Mouse (Mus musculus) limb, embryonic 12.5 days (tissue): ENCODE measurements around the gene Mdga2. TPM values are rescaled to one million over a fixed set of nuclear protein-coding genes. Genes with fewer than 3 reads are reported as not detected.

ENCODE experiments used
- ATAC-seq: fragments of 200-750 bp; cut with Nextera tagmentation; 2 replicates; pipeline ENCODE4 v1.8.0; 2017; ENCODE audit warnings: low read depth, moderate TSS enrichment; ENCODE audit not compliant: insufficient number of reproducible peaks, insufficient read depth, low FRiP score, low TSS enrichment
- H3K27ac ChIP-seq: fragments of 300-500 bp; sonication (generic); 2 replicates; pipeline ENCODE4 v1.5.1; 2016; ENCODE audit warnings: mild to moderate bottlenecking, moderate library complexity
- H3K27me3 ChIP-seq: fragments of 300-500 bp; sonication (generic); 2 replicates; pipeline ENCODE4 v1.6.1; 2016; ENCODE audit warnings: mild to moderate bottlenecking, moderate library complexity
- H3K36me3 ChIP-seq: fragments of 300-500 bp; sonication (generic); 2 replicates; pipeline ENCODE4 v1.6.1; 2016; ENCODE audit warnings: mild to moderate bottlenecking, moderate library complexity
- H3K4me1 ChIP-seq: fragments of 300-500 bp; sonication (generic); replicated peaks from 2 replicates; pipeline ENCODE4 v1.6.1; 2016
- H3K4me2 ChIP-seq: fragments of 300-500 bp; sonication (generic); 2 replicates; pipeline ENCODE4 v1.6.1; 2016; ENCODE audit warnings: mild to moderate bottlenecking, moderate library complexity
- H3K4me3 ChIP-seq: fragments of 300-500 bp; sonication (generic); replicated peaks from 2 replicates; pipeline ENCODE4 v1.5.1; 2016; ENCODE audit warnings: mild to moderate bottlenecking
- H3K9ac ChIP-seq: fragments of 300-500 bp; sonication (generic); replicated peaks from 2 replicates; pipeline ENCODE4 v1.6.1; 2016; ENCODE audit warnings: mild to moderate bottlenecking, moderate library complexity
- H3K9me3 ChIP-seq: fragments of 300-500 bp; sonication (generic); 2 replicates; pipeline ENCODE4 v1.6.1; 2016; ENCODE audit warnings: mild to moderate bottlenecking, moderate library complexity
- WGBS: fragments of 180-500 bp; shearing (Covaris S2); methylation state at CpG from one replicate; pipeline ENCODE4 v1.1.7; 2016; 5-methylcytosine and 5-hydroxymethylcytosine counted together
- polyA plus RNA-seq: library from polyadenylated mRNA; unstranded; fragments of >200 nt; fragmentation: Nextera tagmentation; extraction: Ambion mirVana; gene quantifications from 2 replicates; pipeline ENCODE4 v1.2.1, GENCODE M21; 2016

Gene Mdga2
- polyA plus RNA-seq, result 1.2 and 1.3 TPM in 2 replicates

DNA sequence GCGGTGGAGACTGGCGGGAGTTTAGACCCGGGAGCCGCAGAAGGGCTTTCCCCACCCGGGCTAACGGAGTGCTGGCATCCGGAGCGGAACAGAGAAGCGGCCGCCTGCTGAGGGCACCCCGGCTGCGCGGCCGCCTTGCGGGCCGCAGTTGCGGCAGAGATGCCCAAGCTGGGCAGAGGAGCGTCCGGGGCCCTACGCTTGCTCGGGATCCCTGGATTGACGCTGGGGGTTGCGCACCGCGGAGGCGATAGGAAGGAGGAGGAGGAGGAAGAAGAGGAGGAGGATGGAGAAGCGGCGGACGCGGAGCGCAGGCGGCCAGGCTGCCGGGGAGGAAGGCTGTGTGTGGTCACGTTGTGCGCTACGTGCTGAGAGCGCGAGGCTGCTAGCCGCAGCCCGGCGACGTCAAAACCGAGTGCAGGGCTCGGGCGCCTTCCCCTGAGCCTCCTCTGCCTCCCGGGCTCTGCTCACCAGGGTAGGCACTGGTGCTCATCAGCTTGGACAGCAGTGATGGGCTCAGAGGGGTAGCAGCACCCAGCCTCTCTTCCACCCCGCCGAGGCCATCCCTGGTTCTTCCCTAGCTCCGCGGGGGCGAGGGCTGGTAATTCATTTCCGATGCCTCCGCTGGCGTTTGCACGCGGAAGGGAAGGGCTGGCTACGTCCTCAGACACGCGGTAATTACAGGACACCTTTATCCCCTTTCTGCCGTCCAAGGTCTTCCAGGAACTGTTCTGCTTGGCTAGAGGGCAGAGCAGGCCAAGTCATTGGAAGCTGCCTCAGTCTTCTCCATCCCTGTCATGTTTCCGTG is at the start of gene Mdga2:
TSS of gene Mdga2 (minus strand) at position 329 of the 805 bp plus-strand sequence.
- Histone ChIP-seq H3K4me2 (peak within 1 kb of the TSS; percentile 98), H3K4me3 (peak within 1 kb of the TSS; percentile 61), H3K4me1 (peaks cover 19% of the 10 kb centered on the region), H3K27ac (no peak within 1 kb of the TSS), H3K9ac (peak within 1 kb of the TSS; percentile 57), H3K27me3 (peaks cover 56% of the 10 kb centered on the region), H3K36me3 (no peaks in the 10 kb centered on the region), H3K9me3 (no peaks in the 10 kb centered on the region)
- under 1% methylated on average over 56 of the region's 61 CpGs for WGBS
- peak; percentile 48; the same call in 1 of the 2 replicates for ATAC-seq

DNA sequence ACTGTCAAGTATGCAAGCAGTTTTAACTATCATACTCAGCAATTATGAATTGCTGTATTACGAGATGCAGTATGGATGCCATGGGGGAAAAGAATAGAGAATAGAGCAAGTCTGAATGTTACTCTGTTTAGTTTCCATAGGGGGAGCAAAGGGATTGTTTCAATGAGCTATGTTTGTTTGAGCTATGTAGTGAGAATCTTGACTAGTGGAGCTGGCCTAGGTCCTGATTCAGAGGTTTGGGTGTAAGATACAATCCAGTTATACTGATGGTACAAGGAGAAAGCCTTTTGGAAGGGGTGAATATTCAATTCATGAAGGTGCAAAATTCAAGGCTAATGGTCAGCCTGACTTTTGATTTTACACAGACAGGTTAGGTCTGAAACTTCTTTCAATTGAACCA is 45.1 kb upstream of the Mdga2 start:
- Histone ChIP-seq H3K4me3 (no peak overlapping the region), H3K9ac (no peak overlapping the region)
- 86% methylated on average over 1 of the region's 1 CpGs for WGBS

DNA sequence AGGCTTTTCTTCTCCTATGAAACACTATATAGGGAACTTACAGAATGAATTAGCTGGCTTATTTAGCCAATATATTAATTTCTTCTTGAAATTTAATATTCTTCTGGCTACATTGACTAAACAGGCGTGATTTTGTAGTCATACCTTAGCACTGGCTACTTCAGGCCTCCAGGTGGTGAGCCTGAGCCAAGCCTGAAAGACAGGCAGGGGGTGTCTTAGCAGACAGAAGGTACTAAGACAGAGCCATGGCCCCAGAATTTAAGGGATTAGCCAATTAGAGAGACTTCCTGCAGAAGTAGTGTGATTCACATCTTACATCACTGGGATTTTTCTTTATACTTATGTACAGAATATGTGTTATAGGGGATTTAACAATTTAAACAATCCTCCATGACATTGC is 1.2 kb upstream of the Mdga2 start:
- 30% methylated on average over 1 of the region's 1 CpGs for WGBS
- ATAC-seq, result no peak
- Histone ChIP-seq H3K9ac (no peak overlapping the region), H3K9me3 (no peaks in the 10 kb centered on the region), H3K4me3 (no peak overlapping the region), H3K36me3 (no peaks in the 10 kb centered on the region), H3K4me1 (peaks cover 19% of the 10 kb centered on the region), H3K27me3 (peaks cover 56% of the 10 kb centered on the region), H3K4me2 (no peak overlapping the region), H3K27ac (no peak overlapping the region)

More for the DNA sequence above, 45.1 kb upstream of the Mdga2 start:
- no peak overlapping the region for H3K27ac ChIP-seq
- H3K36me3 ChIP-seq, result no peaks in the 10 kb centered on the region
- no peak for ATAC-seq
- no peak overlapping the region for H3K4me2 ChIP-seq
- H3K4me1 ChIP-seq, result no peaks in the 10 kb centered on the region
- no peaks in the 10 kb centered on the region for H3K9me3 ChIP-seq
- no peaks in the 10 kb centered on the region for H3K27me3 ChIP-seq

DNA sequence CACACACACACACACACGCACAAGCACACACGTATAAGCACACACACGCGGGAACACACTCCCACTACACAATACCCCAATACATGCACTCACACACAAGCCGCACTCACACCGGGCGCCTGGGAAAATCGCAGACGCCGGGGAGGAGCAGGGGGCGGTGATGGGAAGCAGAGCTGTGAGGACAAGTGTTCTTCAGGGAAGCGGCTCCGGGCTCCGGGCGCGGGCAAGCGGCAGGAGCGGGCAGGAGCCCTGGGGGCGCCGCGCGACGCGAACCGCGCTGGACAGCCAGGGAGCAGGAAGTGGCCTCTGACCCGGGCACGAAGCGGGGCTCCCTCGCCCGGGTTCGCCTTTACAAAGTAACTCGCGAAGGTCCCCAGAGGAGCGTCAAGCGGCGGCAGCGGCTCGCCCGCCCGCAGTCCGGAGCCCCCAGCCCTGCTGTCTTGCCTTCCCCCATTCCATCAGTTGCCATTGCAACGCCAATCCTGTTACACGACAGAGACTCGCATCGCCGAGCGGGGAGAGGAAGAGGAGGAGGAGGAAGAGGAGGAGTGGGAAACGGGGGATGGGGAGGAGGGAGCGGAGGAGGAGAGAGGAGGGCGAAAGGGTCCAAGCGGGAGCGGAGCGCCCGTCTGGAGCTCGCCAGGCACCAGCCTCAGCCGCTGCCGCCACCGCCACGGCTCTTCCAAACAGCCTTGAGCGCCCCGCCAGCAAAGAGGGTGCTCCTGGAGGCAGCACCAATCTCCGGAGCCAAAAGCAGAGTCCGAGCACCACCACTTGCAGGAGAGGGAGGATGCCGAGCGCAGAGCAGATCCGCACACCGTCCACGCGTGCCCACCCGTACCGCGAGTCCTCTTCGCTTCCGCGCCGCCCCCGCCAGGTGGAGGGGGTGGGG is 774 bp downstream of the Mdga2 start:
- Histone ChIP-seq H3K4me3 (peak overlapping the region; percentile 61), H3K36me3 (no peaks in the 10 kb centered on the region), H3K9ac (peak overlapping the region; percentile 57), H3K4me1 (peaks cover 19% of the 10 kb centered on the region), H3K4me2 (peak overlapping the region; percentile 98), H3K27ac (no peak overlapping the region), H3K9me3 (no peaks in the 10 kb centered on the region), H3K27me3 (peaks cover 56% of the 10 kb centered on the region)
- peak; percentile 63 for ATAC-seq
- under 1% methylated on average over 77 of the region's 78 CpGs for WGBS

DNA sequence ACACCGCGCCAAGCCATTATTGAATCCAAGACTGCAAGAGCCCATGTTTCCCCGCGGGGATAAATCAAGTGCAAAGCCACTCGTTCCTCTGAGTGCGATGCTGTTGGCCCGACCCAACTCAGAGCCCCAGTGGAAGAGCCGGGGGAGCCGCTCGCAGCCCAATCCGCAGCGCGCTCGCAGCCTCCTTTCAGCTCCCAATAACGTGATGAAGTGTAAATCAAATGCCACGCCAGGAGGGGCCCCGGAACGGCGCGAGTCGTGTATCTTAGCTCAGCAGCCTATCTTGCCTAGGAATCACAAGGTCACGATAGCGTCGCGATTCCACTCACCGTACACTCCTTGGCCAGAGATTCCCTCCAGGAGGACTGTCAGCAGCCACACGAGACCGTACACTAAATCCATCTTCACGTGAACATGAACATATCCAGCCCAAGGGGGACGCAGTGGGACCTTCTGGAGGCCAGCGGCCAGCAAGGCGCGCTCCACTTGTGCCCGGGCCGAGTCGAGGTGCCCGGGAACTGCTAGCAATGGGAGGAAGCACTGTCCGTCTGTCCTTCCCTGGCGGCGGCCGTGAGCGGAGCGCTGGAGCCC is 1.6 kb downstream of the Mdga2 start:
- no peaks in the 10 kb centered on the region for H3K9me3 ChIP-seq
- H3K9ac ChIP-seq, result 0 out of 2 replicates have a peak overlapping the region, but pooled peaks have one; percentile 46
- peaks cover 56% of the 10 kb centered on the region for H3K27me3 ChIP-seq
- H3K36me3 ChIP-seq, result no peaks in the 10 kb centered on the region
- no peak for ATAC-seq
- peaks cover 19% of the 10 kb centered on the region for H3K4me1 ChIP-seq
- under 1% methylated on average over 41 of the region's 43 CpGs for WGBS
- H3K27ac ChIP-seq, result no peak overlapping the region
- peak overlapping the region; percentile 61 for H3K4me3 ChIP-seq
- peak overlapping the region; percentile 98 for H3K4me2 ChIP-seq

DNA sequence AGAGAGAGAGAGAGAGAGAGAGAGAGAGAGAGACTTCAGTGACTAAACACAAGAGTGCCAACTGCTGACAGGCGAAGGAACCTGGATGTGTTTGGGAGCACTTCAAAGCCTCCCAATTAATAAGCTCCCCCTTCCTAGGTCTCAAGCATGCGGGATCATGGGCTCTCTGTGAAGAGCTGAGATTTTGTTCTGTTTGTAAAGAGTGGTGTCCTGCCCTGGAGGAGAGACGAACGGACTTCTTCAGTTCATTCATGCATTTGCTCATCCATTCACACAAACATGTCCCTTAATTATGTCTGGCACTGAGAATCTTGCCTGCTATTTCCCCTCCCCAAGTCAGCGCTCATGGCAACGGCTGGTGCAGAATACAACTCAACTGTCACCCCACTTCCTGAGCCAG is 2.3 kb downstream of the Mdga2 start:
- Histone ChIP-seq H3K36me3 (no peaks in the 10 kb centered on the region), H3K27me3 (peaks cover 51% of the 10 kb centered on the region), H3K4me2 (peak overlapping the region; percentile 98; the same call in 1 of the 2 replicates), H3K4me3 (peak overlapping the region; percentile 61), H3K4me1 (peaks cover 19% of the 10 kb centered on the region), H3K9me3 (no peaks in the 10 kb centered on the region), H3K27ac (no peak overlapping the region), H3K9ac (no peak overlapping the region)
- 3% methylated on average over 6 of the region's 6 CpGs for WGBS
- ATAC-seq, result no peak

DNA sequence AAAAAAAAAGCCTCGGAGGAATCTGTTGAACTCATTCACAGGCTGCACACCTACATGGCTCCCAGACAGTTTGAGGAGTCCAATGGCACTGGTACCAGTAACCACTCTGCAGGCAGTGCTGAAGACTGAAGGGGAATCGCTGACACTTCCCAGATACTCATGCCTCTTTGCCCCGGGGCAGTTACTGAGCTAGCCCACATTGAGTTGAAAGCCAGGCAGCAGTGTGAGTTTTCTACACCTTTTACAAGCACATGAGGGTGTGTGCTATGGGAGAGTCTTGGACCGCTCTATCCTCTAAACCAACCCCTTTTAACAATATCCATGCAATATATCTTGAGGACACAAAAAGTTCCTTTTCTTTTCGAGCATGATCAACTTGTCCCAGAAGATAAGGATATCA is 2.8 kb downstream of the Mdga2 start:
- Histone ChIP-seq H3K9me3 (no peaks in the 10 kb centered on the region), H3K4me3 (no peak overlapping the region; the same call in 1 of the 2 replicates), H3K9ac (no peak overlapping the region), H3K36me3 (no peaks in the 10 kb centered on the region), H3K4me1 (peaks cover 19% of the 10 kb centered on the region), H3K27ac (no peak overlapping the region), H3K27me3 (peaks cover 48% of the 10 kb centered on the region), H3K4me2 (no peak overlapping the region)
- no peak for ATAC-seq
- WGBS, result 25% methylated on average over 5 of the region's 5 CpGs

DNA sequence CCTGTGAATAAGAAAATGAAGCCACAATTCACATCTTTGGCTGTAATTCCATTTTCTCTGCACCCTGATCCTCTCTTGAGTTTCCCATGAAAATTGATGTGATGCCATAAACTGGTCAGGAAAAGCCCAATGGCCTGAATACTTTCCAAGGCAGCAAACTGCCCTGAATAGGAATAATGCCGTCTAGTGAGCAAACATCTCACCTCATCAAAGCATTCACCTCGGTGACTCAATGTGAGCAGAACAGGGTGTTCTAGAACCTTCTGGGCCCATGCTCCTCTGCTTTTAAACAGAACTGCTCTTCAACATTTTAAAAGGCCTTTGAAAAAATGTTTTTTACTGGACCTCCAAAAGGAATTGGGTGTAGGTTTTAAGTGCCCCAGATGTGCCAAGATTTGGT is 9.5 kb downstream of the Mdga2 start:
- H3K4me3 ChIP-seq, result no peak overlapping the region
- H3K4me2 ChIP-seq, result no peak overlapping the region
- WGBS, result 65% methylated on average over 2 of the region's 2 CpGs
- H3K27ac ChIP-seq, result no peak overlapping the region
- no peak for ATAC-seq
- H3K36me3 ChIP-seq, result no peaks in the 10 kb centered on the region
- no peaks in the 10 kb centered on the region for H3K9me3 ChIP-seq
- no peaks in the 10 kb centered on the region for H3K4me1 ChIP-seq
- no peaks in the 10 kb centered on the region for H3K27me3 ChIP-seq
- H3K9ac ChIP-seq, result no peak overlapping the region

DNA sequence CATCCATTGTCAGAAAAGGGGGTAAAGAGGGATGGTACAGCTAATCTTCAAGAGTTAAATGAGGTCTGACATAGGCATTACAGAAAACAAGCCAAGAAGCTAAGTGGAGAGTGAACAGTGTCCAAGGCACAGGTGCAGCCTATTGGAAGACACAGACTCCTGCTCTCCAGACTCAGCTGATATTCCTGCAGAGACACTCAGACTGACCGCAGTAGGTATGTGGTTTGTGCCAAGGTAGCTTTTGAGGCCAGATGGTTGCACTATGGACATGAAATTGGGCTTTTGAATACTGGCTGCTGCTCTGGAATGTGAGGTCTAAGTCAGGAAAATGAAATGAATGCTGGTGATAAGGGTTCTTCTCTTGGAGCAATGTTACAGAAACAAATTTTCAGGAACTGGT is 44.2 kb downstream of the Mdga2 start:
- Histone ChIP-seq H3K4me3 (no peak overlapping the region), H3K27ac (no peak overlapping the region), H3K9ac (no peak overlapping the region), H3K9me3 (no peaks in the 10 kb centered on the region), H3K4me2 (no peak overlapping the region), H3K36me3 (no peaks in the 10 kb centered on the region), H3K27me3 (no peaks in the 10 kb centered on the region), H3K4me1 (no peaks in the 10 kb centered on the region)
- WGBS, result 83% methylated on average over 1 of the region's 1 CpGs
- ATAC-seq, result no peak

DNA sequence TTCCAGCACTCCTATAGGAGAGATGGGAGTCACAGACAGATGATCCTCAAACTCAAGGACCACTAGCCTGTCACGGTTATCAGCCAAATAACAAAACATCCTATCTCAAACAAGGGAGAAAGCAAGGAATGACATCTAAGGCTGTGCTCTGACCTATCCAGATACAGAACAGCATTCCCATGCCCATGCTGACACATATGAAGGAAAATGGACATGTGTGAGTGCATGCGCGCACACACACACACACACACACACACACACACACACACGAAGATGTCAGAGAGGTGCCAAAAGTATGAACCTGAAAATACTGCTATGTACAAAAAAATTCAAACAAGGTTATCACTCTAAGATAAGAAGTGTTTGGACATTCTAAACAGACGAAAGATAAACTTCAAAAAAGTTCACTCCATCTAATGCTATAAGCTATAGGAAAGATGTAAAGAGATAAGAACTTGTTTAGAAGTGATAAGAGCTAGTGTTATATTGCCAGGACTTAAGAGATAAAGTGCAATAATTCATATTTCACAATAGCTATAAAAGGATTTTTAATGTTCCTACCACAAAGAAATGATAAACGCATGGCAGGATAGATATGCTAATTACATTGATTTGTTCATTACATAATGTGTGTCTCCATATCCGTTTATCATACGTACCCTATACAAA is 65.6 kb downstream of the Mdga2 start:
- H3K4me3 ChIP-seq, result no peak overlapping the region
- 89% methylated on average over 8 of the region's 8 CpGs for WGBS
- H3K27me3 ChIP-seq, result no peaks in the 10 kb centered on the region
- H3K4me2 ChIP-seq, result no peak overlapping the region
- H3K9ac ChIP-seq, result no peak overlapping the region
- H3K4me1 ChIP-seq, result no peaks in the 10 kb centered on the region
- no peaks in the 10 kb centered on the region for H3K36me3 ChIP-seq
- H3K27ac ChIP-seq, result no peak overlapping the region
- H3K9me3 ChIP-seq, result no peaks in the 10 kb centered on the region
- ATAC-seq, result no peak
